Mouse (Mus musculus): Measurements from ENCODE around the gene Ube2q1.

DNA sequence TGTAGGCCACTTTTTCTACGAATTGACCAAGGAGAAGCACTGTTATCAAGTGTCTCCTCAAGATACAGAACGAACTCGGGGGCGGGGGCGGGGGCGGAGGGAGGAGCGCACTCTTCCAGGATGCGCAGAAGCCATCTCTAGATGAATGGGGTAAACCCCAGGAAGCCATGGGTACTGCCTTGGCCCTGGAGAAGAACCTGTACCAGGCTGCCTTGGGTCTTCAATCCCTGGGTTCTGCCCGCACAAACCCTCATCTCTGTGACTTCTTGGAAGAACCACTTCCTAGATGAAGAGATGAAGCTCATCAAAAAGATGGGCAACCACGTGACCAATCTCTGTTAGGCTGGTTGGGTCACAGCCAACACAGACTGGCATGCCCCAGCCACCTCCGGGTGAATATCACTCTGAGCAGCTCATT lies 47.7 kb downstream of the Ube2q1 start:
- TF ChIP-seq CTCF (IDR thresholded peaks at IDR 0.05; ENCODE audit: extremely low read depth, insufficient read length, insufficient replicate concordance, low read depth, low read length) (no peak), POLR2A (IDR thresholded peaks at IDR 0.05; ENCODE audit: low read depth, low read length) (no peak)
